Mouse (Mus musculus): Measurements from ENCODE around the gene BC024978.
A peak's percentile ranks its signal among the peaks of the same experiment; 100 is the strongest.

DNA sequence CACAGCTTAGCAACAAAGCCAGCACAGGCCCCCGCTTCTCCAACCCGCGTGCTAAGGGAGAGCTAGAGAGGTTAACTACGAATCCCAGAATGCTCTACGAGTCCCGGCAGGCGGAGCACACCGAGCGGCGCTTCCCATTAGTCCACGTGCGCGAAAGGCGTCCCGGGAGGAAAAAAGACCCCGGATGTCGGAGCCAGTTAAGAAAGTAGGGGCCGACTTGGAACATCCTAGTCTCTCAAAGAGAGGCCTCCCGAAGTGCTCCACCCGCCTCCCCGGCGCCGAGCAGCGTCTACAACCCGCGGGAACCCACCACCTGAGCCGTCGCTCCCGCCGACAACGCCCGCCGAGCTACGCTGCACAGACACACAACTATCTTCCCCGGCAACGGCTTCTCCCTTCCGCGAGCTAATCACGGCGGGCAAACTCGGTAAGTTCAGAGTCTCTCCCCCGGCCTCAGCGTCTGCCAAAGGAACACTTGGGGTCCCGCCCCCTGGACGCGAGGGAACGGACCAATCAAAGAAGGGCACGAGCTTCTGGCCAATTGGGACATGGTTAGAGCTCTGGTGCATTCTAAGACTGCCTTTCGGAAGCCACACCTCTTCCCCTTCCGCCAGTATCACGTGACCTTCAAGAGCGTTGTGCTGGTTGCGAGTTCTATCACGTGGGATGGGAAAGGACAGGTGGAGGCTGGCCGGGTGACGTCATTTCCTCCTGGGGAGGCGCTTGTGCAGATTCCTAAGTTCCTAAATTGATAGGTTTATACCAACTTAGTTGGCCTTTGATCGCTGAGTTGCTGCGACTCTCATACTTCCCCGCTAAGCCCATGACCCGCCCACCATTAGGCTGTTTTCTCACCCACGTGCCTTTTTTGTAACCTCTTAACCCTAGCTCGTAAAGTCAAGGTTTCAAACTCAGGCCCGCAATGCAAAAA is at the start of gene BC024978, which contains the start of gene Snrpa:
- TF ChIP-seq CTCF (IDR thresholded peaks at IDR 0.05; ENCODE audit: control insufficient read depth, insufficient read depth, insufficient replicate concordance, low read depth, low read length) = no peak
- TF ChIP-seq POLR2A (IDR thresholded peaks at IDR 0.05; ENCODE audit: control insufficient read depth, low read depth, low read length) = peak; percentile 79

Measured in testis, adult 2 months (tissue).